Mouse (Mus musculus) skeletal muscle tissue, adult 2 months (tissue): Measurements from ENCODE around the gene Pald1.
A peak's percentile ranks its signal among the peaks of the same experiment; 100 is the strongest.

Experiments used
- DNase-seq: peaks from one replicate; pipeline ENCODE4 v3.0.0-alpha.2; 2012; ENCODE audit warnings: low read depth, low spot score

Gene Pald1

GRCm38 (mm10) chr10:61383021-61383714 lies at the start of gene Pald1:
Gene Pald1, minus strand, starts transcription at chr10:61383530.
- peak; percentile 80 for DNase-seq

- no peak for DNase-seq
Observed at GRCm38 (mm10) chr10:61431375-61431774, 48.0 kb upstream of the Pald1 start.

GRCm38 (mm10) chr10:61429043-61429442 lies 45.7 kb upstream of the Pald1 start:
- DNase-seq: no peak

GRCm38 (mm10) chr10:61428416-61428815 lies 45.1 kb upstream of the Pald1 start:
- DNase-seq: peak; percentile 56

GRCm38 (mm10) chr10:61427951-61428350 lies 44.6 kb upstream of the Pald1 start:
- DNase-seq: no peak

GRCm38 (mm10) chr10:61426251-61426757 lies 43.0 kb upstream of the Pald1 start:
- no peak for DNase-seq

- no peak for DNase-seq
Observed at GRCm38 (mm10) chr10:61425047-61425446, 41.7 kb upstream of the Pald1 start.

GRCm38 (mm10) chr10:61424500-61424899 lies 41.2 kb upstream of the Pald1 start:
- no peak for DNase-seq

GRCm38 (mm10) chr10:61423289-61423688 lies 40.0 kb upstream of the Pald1 start:
- no peak for DNase-seq

- DNase-seq: no peak
Observed at GRCm38 (mm10) chr10:61422861-61423260, 39.5 kb upstream of the Pald1 start.

GRCm38 (mm10) chr10:61420011-61420410 lies 36.7 kb upstream of the Pald1 start:
- DNase-seq: no peak

GRCm38 (mm10) chr10:61419146-61419545 lies 35.8 kb upstream of the Pald1 start:
- no peak for DNase-seq

- DNase-seq: no peak
Observed at GRCm38 (mm10) chr10:61418131-61418900, 35.0 kb upstream of the Pald1 start.

- DNase-seq: no peak
Observed at GRCm38 (mm10) chr10:61417672-61418071, 34.3 kb upstream of the Pald1 start, which contains the start of gene Nodal. Gene Nodal, plus strand, starts transcription at chr10:61417972.

- no peak for DNase-seq
Observed at GRCm38 (mm10) chr10:61417046-61417445, 33.7 kb upstream of the Pald1 start.

- DNase-seq: no peak
Observed at GRCm38 (mm10) chr10:61416561-61416960, 33.2 kb upstream of the Pald1 start.

- DNase-seq: no peak
Observed at GRCm38 (mm10) chr10:61415890-61416289, 32.6 kb upstream of the Pald1 start.

GRCm38 (mm10) chr10:61415240-61415639 lies 31.9 kb upstream of the Pald1 start:
- no peak for DNase-seq

GRCm38 (mm10) chr10:61412910-61413625 lies 29.7 kb upstream of the Pald1 start:
- DNase-seq: no peak

- DNase-seq: no peak
Observed at GRCm38 (mm10) chr10:61410193-61410592, 26.9 kb upstream of the Pald1 start.

- DNase-seq: no peak
Observed at GRCm38 (mm10) chr10:61409776-61410175, 26.4 kb upstream of the Pald1 start.

- no peak for DNase-seq
Observed at GRCm38 (mm10) chr10:61405958-61406357, 22.6 kb upstream of the Pald1 start.
